Mouse (Mus musculus) lung, embryonic 14.5 days (tissue): Measurements from ENCODE around the gene Cnot8. TPM values are rescaled to one million over a fixed set of nuclear protein-coding genes. Genes with fewer than 3 reads are reported as not detected.
A peak's percentile ranks its signal among the peaks of the same experiment; 100 is the strongest.
"Not testable (repeated sequence)": the region's sequence is repeated elsewhere in the genome, so short reads cannot be mapped to it uniquely, and the experiment has no call there.

Experiments used
- ATAC-seq: fragments of 200-750 bp; cut with Nextera tagmentation; 2 replicates; pipeline ENCODE4 v1.8.0; 2017; ENCODE audit warnings: mild to moderate bottlenecking, moderate TSS enrichment, moderate library complexity; ENCODE audit not compliant: insufficient read depth
- DNase-seq: peaks from one replicate; pipeline ENCODE4 v3.0.0-alpha.2; 2015
- H3K27ac ChIP-seq: fragments of 300-500 bp; sonication (generic); 2 replicates; pipeline ENCODE4 v1.5.1; 2014; ENCODE audit warnings: low read depth, mild to moderate bottlenecking, moderate library complexity
- H3K27me3 ChIP-seq: fragments of 300-500 bp; sonication (generic); 2 replicates; pipeline ENCODE4 v1.6.1; 2014; ENCODE audit warnings: low read length, control low read depth; ENCODE audit not compliant: insufficient read depth
- H3K36me3 ChIP-seq: fragments of 300-500 bp; sonication (generic); 2 replicates; pipeline ENCODE4 v1.6.1; 2014; ENCODE audit warnings: control low read depth; ENCODE audit not compliant: insufficient read depth
- H3K4me1 ChIP-seq: fragments of 300-500 bp; sonication (generic); 2 replicates; pipeline ENCODE4 v1.6.1; 2014; ENCODE audit warnings: antibody characterized with exemption, control low read depth; ENCODE audit not compliant: insufficient read depth
- H3K4me2 ChIP-seq: fragments of 300-500 bp; sonication (generic); 2 replicates; pipeline ENCODE4 v1.6.1; 2014; ENCODE audit warnings: mild to moderate bottlenecking
- H3K4me3 ChIP-seq: fragments of 300-500 bp; sonication (generic); 2 replicates; pipeline ENCODE4 v1.5.1; 2014; ENCODE audit warnings: low read depth, low read length
- H3K9ac ChIP-seq: fragments of 300-500 bp; sonication (generic); 2 replicates; pipeline ENCODE4 v1.6.1; 2014
- H3K9me3 ChIP-seq: fragments of 300-500 bp; sonication (generic); 2 replicates; pipeline ENCODE4 v1.6.1; 2016; ENCODE audit warnings: low read depth, low read length, control low read depth
- CTCF ChIP-seq: IDR thresholded peaks from 2 replicates; pipeline ENCODE4 v1.5.1; 2016; ENCODE audit warnings: antibody characterized with exemption, low read depth
- WGBS: fragments of 180-500 bp; shearing (Covaris S2); extraction: QIAGEN DNeasy Blood & Tissue Kit; methylation state at CpG from one replicate; pipeline ENCODE4 v1.1.7; 2014; 5-methylcytosine and 5-hydroxymethylcytosine counted together
- polyA plus RNA-seq: library from polyadenylated mRNA; unstranded; fragments of >200 nt; fragmentation: Nextera tagmentation; extraction: Ambion mirVana; gene quantifications from 2 replicates; pipeline ENCODE4 v1.2.1, GENCODE M21; 2014

Gene Cnot8
- polyA plus RNA-seq, 1 experiment from 2014 or later, result 86.8 TPM

DNA sequence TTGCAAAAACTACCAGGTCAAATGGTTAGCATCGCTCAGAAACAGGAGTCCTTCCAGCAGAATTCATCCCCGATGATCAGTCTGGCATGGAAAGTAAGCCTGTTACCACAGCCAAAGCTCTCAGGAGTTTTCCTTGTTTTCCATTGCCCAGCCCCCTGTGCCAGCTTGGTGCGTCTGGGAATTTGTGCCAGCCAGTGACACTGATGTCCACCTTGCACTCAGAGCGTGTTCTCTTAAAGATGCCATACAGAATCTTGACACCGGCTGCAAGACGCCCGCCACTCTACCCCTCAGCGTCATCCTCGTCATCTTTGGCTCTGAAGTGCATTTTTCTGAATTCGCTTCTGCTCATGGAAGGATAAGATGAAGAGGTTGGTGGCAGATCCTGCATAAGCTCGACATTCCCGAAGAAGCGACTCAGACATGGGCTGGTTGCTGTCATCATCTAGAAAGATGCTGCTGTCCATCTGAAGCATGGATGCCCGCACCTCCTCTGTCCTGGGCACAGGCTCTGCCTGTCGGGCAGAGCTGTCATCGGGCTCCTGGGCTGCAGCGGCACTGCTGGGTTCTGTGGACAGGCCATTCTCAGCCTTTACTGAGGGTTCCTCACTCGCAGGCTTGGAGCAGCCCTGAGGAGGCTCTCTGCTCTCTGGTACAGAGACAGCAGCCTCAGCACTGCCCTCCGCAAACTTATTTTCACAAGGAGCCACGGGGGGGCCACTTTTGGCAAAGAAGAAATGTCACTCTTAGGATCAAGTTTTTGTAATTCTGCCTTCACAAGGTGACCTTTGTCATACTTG, 6.9 kb upstream of the Cnot8 start:
- DNase-seq (peak; percentile 32), ATAC-seq (no peak)
- peak overlapping the region; percentile 77 for H3K4me2 ChIP-seq
- WGBS, result 44% methylated on average over 20 of the region's 20 CpGs
- no peaks in the 10 kb centered on the region for H3K9me3 ChIP-seq
- H3K36me3 ChIP-seq, result no peaks in the 10 kb centered on the region
- no peak overlapping the region for H3K9ac ChIP-seq
- no peak for TF ChIP-seq CTCF
- H3K27me3 ChIP-seq, result peaks cover 12% of the 10 kb centered on the region
- H3K4me3 ChIP-seq, result peak overlapping the region; percentile 38
- no peaks in the 10 kb centered on the region for H3K4me1 ChIP-seq
- H3K27ac ChIP-seq, result no peak overlapping the region

DNA sequence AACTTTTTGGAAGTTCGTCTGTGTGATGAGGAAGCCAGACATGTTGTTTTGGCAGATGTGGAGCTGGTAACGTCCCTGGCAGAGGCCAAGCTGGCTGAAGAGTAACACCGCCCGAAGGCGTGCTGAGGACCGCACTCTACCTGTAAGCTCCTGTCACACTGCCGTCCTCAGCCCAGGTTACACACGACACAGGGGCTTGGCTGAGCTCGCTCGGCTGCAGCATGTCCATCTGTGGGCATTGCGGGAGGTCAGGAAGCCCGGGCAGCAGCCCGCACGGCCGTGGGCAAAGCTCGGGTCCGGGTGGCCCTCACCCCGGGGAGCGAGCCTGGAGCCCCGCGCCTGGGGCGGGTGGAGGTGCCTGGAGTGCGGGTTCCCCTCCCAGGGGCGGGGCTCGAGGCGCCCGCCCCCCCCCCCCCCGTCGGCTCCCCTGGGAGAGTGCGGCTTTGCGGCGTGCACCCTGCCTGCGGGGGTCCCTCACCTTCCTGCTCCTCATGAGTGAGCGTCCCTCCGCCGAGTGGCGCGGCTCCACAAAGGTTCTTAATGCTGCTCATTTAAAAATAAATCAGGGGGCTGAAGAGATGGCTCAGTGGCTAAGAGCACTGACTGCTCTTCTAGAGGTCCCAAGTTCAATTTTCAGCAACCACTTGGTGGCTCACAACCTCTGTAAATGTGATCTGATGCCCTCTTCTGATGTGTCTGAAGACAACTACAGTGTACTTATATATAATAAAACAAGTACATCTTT, 6.2 kb upstream of the Cnot8 start:
- Histone ChIP-seq H3K27me3 (peaks cover 12% of the 10 kb centered on the region), H3K4me3 (peak overlapping the region; percentile 38), H3K4me2 (peak overlapping the region; percentile 77), H3K4me1 (no peaks in the 10 kb centered on the region), H3K36me3 (no peaks in the 10 kb centered on the region), H3K27ac (no peak overlapping the region), H3K9me3 (no peaks in the 10 kb centered on the region), H3K9ac (peak overlapping the region; percentile 46; the same call in 1 of the 2 replicates)
- 1% methylated on average over 30 of the region's 38 CpGs for WGBS
- DNase-seq (no peak), ATAC-seq (peak; percentile 42; the same call in 1 of the 2 replicates)
- no peak for TF ChIP-seq CTCF

DNA sequence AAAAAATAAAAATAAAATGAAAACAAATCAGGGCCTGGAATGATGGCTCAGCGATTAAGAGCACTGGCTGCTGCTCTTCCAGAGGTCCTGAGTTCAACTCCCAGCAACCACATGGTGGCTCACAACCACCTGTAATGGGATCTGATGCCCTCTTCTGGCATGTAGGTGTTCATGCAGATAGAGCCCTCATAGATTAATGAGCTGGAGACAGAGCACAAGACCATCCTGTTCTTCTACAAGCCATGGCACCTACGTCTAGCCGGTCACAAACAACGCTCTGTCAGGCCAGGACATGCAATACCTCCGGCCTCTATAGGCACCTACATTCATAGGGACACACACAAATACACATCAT, 5.6 kb upstream of the Cnot8 start:
- not testable (repeated sequence) for ATAC-seq, H3K4me1 ChIP-seq, H3K9me3 ChIP-seq, H3K27ac ChIP-seq, H3K36me3 ChIP-seq, DNase-seq, H3K9ac ChIP-seq
- TF ChIP-seq CTCF, result peak; percentile 36
- 61% methylated on average over 5 of the region's 5 CpGs for WGBS
- H3K27me3 ChIP-seq, result peaks cover 12% of the 10 kb centered on the region
- H3K4me2 ChIP-seq, result peak overlapping the region; percentile 77; the same call in 1 of the 2 replicates
- 0 out of 2 replicates have a peak overlapping the region, but pooled peaks have one; percentile 4 for H3K4me3 ChIP-seq

GRCm38 (mm10) chr11:58100006-58100405, 3.9 kb upstream of the Cnot8 start:
- H3K27ac ChIP-seq, result no peak overlapping the region
- 77% methylated on average over 2 of the region's 2 CpGs for WGBS
- TF ChIP-seq CTCF, result no peak
- DNase-seq (no peak), ATAC-seq (no peak)
- no peaks in the 10 kb centered on the region for H3K36me3 ChIP-seq
- no peaks in the 10 kb centered on the region for H3K9me3 ChIP-seq
- H3K4me3 ChIP-seq, result no peak overlapping the region
- H3K27me3 ChIP-seq, result peaks cover 12% of the 10 kb centered on the region
- no peak overlapping the region for H3K4me2 ChIP-seq
- peaks cover 6% of the 10 kb centered on the region; the same call in 1 of the 2 replicates for H3K4me1 ChIP-seq
- no peak overlapping the region for H3K9ac ChIP-seq

DNA sequence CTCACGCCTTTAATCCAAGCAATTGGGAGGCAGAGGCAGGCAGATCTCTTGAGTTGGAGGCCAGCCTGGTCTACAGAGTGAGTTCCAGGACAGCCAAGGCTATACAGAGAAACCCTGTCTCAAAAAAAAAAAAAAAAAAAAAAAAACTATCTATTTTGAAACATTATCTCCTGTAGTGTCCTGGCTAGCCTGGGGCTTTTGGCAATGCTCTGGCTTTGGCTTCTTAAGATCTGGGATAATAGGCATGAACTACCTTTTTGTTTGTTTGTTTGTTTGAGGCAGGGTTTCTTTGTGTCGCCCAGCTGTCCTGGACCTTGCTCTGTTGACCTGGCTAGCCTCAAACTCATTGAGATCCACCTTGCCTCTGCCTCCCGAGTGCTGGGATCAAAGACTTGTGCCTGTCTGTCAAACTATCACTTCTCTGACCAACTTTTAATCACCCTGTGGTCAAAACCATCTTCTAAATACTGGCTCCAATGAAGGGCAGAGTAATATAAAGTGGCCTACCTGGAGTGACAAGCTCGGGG, 2.7 kb upstream of the Cnot8 start:
- no peaks in the 10 kb centered on the region for H3K36me3 ChIP-seq
- WGBS, result 85% methylated on average over 4 of the region's 4 CpGs
- no peak overlapping the region for H3K9ac ChIP-seq
- peaks cover 12% of the 10 kb centered on the region for H3K27me3 ChIP-seq
- H3K4me3 ChIP-seq, result no peak overlapping the region
- peaks cover 6% of the 10 kb centered on the region; the same call in 1 of the 2 replicates for H3K4me1 ChIP-seq
- ATAC-seq (no peak), DNase-seq (no peak)
- no peak for TF ChIP-seq CTCF
- H3K27ac ChIP-seq, result no peak overlapping the region
- no peaks in the 10 kb centered on the region for H3K9me3 ChIP-seq
- no peak overlapping the region for H3K4me2 ChIP-seq

DNA sequence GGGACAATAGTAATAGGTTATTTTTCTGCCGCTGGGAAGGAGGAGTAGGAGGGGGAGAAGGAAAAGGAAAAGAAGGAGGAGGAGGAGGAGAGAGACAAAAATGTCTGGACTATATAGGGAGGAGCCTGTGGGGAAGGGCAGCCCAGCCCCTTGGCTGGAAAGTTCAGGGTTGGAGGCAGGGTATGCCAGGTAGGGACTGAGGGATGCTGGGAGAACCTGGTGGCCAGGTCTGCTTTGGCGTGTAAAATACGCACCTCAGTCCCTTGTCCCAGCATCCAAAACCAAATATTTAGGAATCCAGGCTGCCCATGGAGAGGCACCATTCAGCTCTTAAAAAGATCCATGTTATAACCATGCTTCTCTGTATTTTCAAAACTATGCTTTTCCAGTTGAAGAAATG, 1.8 kb upstream of the Cnot8 start:
- ATAC-seq (no peak), DNase-seq (no peak)
- TF ChIP-seq CTCF, result no peak
- Histone ChIP-seq H3K36me3 (no peaks in the 10 kb centered on the region), H3K4me2 (no peak overlapping the region), H3K4me1 (peaks cover 6% of the 10 kb centered on the region; the same call in 1 of the 2 replicates), H3K9me3 (no peaks in the 10 kb centered on the region), H3K9ac (no peak overlapping the region), H3K27me3 (peaks cover 12% of the 10 kb centered on the region), H3K27ac (no peak overlapping the region), H3K4me3 (no peak overlapping the region)
- 65% methylated on average over 3 of the region's 3 CpGs for WGBS
